Mouse (Mus musculus): ENCODE results near the gene Cmtr2.

Cmtr2 gene

GRCm38 (mm10) chr8:110215365-110215764, at the start of gene Cmtr2:
Gene Cmtr2 (plus strand): TSS chr8:110215665.
- no peaks in the 10 kb centered on the region for H3K36me3 ChIP-seq (ENCODE audit: insufficient read depth, low read length)
- peaks cover 15% of the 10 kb centered on the region for H3K4me1 ChIP-seq (replicated peaks; ENCODE audit: low read depth, low read length)
- TF ChIP-seq NANOG (IDR thresholded peaks at IDR 0.05; ENCODE audit: borderline replicate concordance, low read length) (no peak), POU5F1 (IDR thresholded peaks at IDR 0.05; ENCODE audit: borderline replicate concordance, low read length) (no peak), CTCF (conservative IDR thresholded peaks at IDR 0.05; ENCODE audit: low read length) (no peak)
- no peak within 1 kb of the TSS for H3K4me3 ChIP-seq (replicated peaks; ENCODE audit: low read length)
- H3K27me3 ChIP-seq (ENCODE audit: insufficient read depth, low read length): peaks cover 27% of the 10 kb centered on the region
- no peaks in the 10 kb centered on the region for H3K9me3 ChIP-seq (ENCODE audit: low read length)

- peaks cover 80% of the 10 kb centered on the region for H3K27me3 ChIP-seq (ENCODE audit: insufficient read depth, low read length)
- H3K4me3 ChIP-seq (replicated peaks; ENCODE audit: low read length): no peak overlapping the region
- no peaks in the 10 kb centered on the region for H3K36me3 ChIP-seq (ENCODE audit: insufficient read depth, low read length)
- peaks cover 21% of the 10 kb centered on the region for H3K4me1 ChIP-seq (replicated peaks; ENCODE audit: low read depth, low read length)
- TF ChIP-seq POU5F1 (IDR thresholded peaks at IDR 0.05; ENCODE audit: borderline replicate concordance, low read length) (no peak), NANOG (IDR thresholded peaks at IDR 0.05; ENCODE audit: borderline replicate concordance, low read length) (no peak), CTCF (conservative IDR thresholded peaks at IDR 0.05; ENCODE audit: low read length) (no peak)
- no peaks in the 10 kb centered on the region for H3K9me3 ChIP-seq (ENCODE audit: low read length)
Observed at GRCm38 (mm10) chr8:110166270-110166669, 49.2 kb upstream of the Cmtr2 start.

- peaks cover 69% of the 10 kb centered on the region for H3K27me3 ChIP-seq (ENCODE audit: insufficient read depth, low read length)
- H3K4me1 ChIP-seq (replicated peaks; ENCODE audit: low read depth, low read length): peaks cover 21% of the 10 kb centered on the region
- peak within 1 kb of the TSS; percentile 75 for H3K4me3 ChIP-seq (replicated peaks; ENCODE audit: low read length)
- H3K36me3 ChIP-seq (ENCODE audit: insufficient read depth, low read length): no peaks in the 10 kb centered on the region
- no peaks in the 10 kb centered on the region for H3K9me3 ChIP-seq (ENCODE audit: low read length)
- TF ChIP-seq NANOG (IDR thresholded peaks at IDR 0.05; ENCODE audit: borderline replicate concordance, low read length): no peak
- TF ChIP-seq CTCF (conservative IDR thresholded peaks at IDR 0.05; ENCODE audit: low read length): no peak
- TF ChIP-seq POU5F1 (IDR thresholded peaks at IDR 0.05; ENCODE audit: borderline replicate concordance, low read length): no peak
Observed at GRCm38 (mm10) chr8:110168046-110168445, 47.4 kb upstream of the Cmtr2 start, which contains the start of gene Calb2. Gene Calb2 (minus strand): TSS chr8:110168210.

- H3K9me3 ChIP-seq (ENCODE audit: low read length): no peaks in the 10 kb centered on the region
- H3K36me3 ChIP-seq (ENCODE audit: insufficient read depth, low read length): no peaks in the 10 kb centered on the region
- no peak for TF ChIP-seq NANOG (IDR thresholded peaks at IDR 0.05; ENCODE audit: borderline replicate concordance, low read length)
- peaks cover 64% of the 10 kb centered on the region for H3K27me3 ChIP-seq (ENCODE audit: insufficient read depth, low read length)
- H3K4me1 ChIP-seq (replicated peaks; ENCODE audit: low read depth, low read length): peaks cover 29% of the 10 kb centered on the region
- no peak overlapping the region for H3K4me3 ChIP-seq (replicated peaks; ENCODE audit: low read length)
Observed at GRCm38 (mm10) chr8:110172161-110172560, 43.3 kb upstream of the Cmtr2 start.

GRCm38 (mm10) chr8:110174826-110175225, 40.6 kb upstream of the Cmtr2 start:
- peaks cover 57% of the 10 kb centered on the region for H3K27me3 ChIP-seq (ENCODE audit: insufficient read depth, low read length)
- no peak for TF ChIP-seq NANOG (IDR thresholded peaks at IDR 0.05; ENCODE audit: borderline replicate concordance, low read length)
- TF ChIP-seq POU5F1 (IDR thresholded peaks at IDR 0.05; ENCODE audit: borderline replicate concordance, low read length): no peak
- H3K36me3 ChIP-seq (ENCODE audit: insufficient read depth, low read length): no peaks in the 10 kb centered on the region
- peaks cover 16% of the 10 kb centered on the region for H3K4me1 ChIP-seq (replicated peaks; ENCODE audit: low read depth, low read length)
- H3K9me3 ChIP-seq (ENCODE audit: low read length): no peaks in the 10 kb centered on the region
- H3K4me3 ChIP-seq (replicated peaks; ENCODE audit: low read length): no peak overlapping the region

- peaks cover 46% of the 10 kb centered on the region for H3K27me3 ChIP-seq (ENCODE audit: insufficient read depth, low read length)
- no peak for TF ChIP-seq NANOG (IDR thresholded peaks at IDR 0.05; ENCODE audit: borderline replicate concordance, low read length)
- TF ChIP-seq POU5F1 (IDR thresholded peaks at IDR 0.05; ENCODE audit: borderline replicate concordance, low read length): no peak
- no peak for TF ChIP-seq CTCF (conservative IDR thresholded peaks at IDR 0.05; ENCODE audit: low read length)
- peaks cover 16% of the 10 kb centered on the region for H3K4me1 ChIP-seq (replicated peaks; ENCODE audit: low read depth, low read length)
- H3K4me3 ChIP-seq (replicated peaks; ENCODE audit: low read length): peak overlapping the region; percentile 58
- H3K9me3 ChIP-seq (ENCODE audit: low read length): no peaks in the 10 kb centered on the region
- H3K36me3 ChIP-seq (ENCODE audit: insufficient read depth, low read length): no peaks in the 10 kb centered on the region
Observed at GRCm38 (mm10) chr8:110177359-110178155, 37.9 kb upstream of the Cmtr2 start.

GRCm38 (mm10) chr8:110182735-110183367, 32.6 kb upstream of the Cmtr2 start:
- H3K4me3 ChIP-seq (replicated peaks; ENCODE audit: low read length): no peak overlapping the region
- TF ChIP-seq CTCF (conservative IDR thresholded peaks at IDR 0.05; ENCODE audit: low read length) (no peak), POU5F1 (IDR thresholded peaks at IDR 0.05; ENCODE audit: borderline replicate concordance, low read length) (no peak), NANOG (IDR thresholded peaks at IDR 0.05; ENCODE audit: borderline replicate concordance, low read length) (no peak)
- peaks cover 7% of the 10 kb centered on the region for H3K4me1 ChIP-seq (replicated peaks; ENCODE audit: low read depth, low read length)
- peaks cover 39% of the 10 kb centered on the region for H3K27me3 ChIP-seq (ENCODE audit: insufficient read depth, low read length)
- H3K9me3 ChIP-seq (ENCODE audit: low read length): no peaks in the 10 kb centered on the region
- no peaks in the 10 kb centered on the region for H3K36me3 ChIP-seq (ENCODE audit: insufficient read depth, low read length)

- no peak for TF ChIP-seq NANOG (IDR thresholded peaks at IDR 0.05; ENCODE audit: borderline replicate concordance, low read length)
- no peak for TF ChIP-seq CTCF (conservative IDR thresholded peaks at IDR 0.05; ENCODE audit: low read length)
- TF ChIP-seq POU5F1 (IDR thresholded peaks at IDR 0.05; ENCODE audit: borderline replicate concordance, low read length): no peak
- no peaks in the 10 kb centered on the region for H3K36me3 ChIP-seq (ENCODE audit: insufficient read depth, low read length)
Observed at GRCm38 (mm10) chr8:110183748-110184147, 31.7 kb upstream of the Cmtr2 start.

More at GRCm38 (mm10) chr8:110183748-110184147, 31.7 kb upstream of the Cmtr2 start:
- Histone ChIP-seq H3K27me3 (ENCODE audit: insufficient read depth, low read length) (peaks cover 38% of the 10 kb centered on the region), H3K4me3 (replicated peaks; ENCODE audit: low read length) (no peak overlapping the region), H3K9me3 (ENCODE audit: low read length) (no peaks in the 10 kb centered on the region), H3K4me1 (replicated peaks; ENCODE audit: low read depth, low read length) (0 out of 2 replicates have a peak, but pooled peaks cover 7% of the 10 kb centered on the region)

Measured in E14TG2a.4 (cell line).